Mouse (Mus musculus): ENCODE measurements at regions not wholly inside any gene's neighbourhood (a gene's known extent, or its start where the extent isn't known, plus 50 kb on each side); places are given as distances from the start of the nearest gene placed in this dataset.

DNA sequence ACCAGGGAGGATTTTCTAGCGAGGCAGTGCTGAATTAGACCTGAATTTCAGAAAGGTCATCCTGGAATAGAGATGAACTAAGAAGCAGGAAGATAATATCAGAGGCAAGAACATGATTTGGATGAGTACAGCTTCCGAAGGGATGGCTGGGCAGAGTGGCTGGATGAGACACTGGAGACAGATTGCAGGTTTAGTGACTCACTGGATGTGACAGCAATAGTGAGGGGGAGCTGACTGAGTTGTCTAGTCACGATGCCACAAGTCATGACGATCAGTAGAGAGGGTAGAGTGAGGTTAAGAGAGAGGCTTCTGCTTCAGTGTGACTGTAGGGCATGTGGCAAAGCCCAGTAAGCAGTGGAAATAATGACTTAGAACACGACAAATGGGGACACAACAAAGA is 181.3 kb upstream of the Npy start:
- no peak for DNase-seq

DNA sequence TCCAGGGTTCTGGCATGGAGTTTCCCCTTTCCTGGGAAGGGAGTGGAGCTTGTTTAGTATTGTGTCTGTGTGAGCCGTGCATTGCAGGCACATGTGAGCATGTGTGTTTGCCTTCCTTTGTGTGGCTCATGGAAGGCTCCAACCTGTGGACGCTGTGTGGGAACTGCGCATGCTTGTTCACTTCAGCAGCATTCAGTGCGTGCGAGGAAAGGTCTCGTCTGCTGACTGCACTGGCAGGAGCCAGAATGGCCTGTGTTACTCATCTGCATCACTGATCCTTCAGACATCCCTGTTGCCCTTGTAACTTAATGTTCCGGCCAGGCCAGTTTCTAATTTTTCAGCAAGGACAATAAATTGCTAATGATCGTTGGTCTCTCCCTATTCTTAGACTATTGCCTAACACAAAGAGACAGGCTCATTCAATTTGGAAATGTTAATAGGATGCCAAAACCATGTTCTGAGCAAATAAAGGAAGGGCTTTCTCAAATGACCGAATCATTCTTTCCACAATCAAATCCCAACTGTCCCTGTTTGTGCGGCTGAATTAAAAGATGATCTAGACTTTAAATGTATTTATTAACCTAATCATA is 167.9 kb upstream of the Npy start:
- no peak for DNase-seq

GRCm38 (mm10) chr6:49655241-49655640 is 167.3 kb upstream of the Npy start:
- DNase-seq: no peak

DNA sequence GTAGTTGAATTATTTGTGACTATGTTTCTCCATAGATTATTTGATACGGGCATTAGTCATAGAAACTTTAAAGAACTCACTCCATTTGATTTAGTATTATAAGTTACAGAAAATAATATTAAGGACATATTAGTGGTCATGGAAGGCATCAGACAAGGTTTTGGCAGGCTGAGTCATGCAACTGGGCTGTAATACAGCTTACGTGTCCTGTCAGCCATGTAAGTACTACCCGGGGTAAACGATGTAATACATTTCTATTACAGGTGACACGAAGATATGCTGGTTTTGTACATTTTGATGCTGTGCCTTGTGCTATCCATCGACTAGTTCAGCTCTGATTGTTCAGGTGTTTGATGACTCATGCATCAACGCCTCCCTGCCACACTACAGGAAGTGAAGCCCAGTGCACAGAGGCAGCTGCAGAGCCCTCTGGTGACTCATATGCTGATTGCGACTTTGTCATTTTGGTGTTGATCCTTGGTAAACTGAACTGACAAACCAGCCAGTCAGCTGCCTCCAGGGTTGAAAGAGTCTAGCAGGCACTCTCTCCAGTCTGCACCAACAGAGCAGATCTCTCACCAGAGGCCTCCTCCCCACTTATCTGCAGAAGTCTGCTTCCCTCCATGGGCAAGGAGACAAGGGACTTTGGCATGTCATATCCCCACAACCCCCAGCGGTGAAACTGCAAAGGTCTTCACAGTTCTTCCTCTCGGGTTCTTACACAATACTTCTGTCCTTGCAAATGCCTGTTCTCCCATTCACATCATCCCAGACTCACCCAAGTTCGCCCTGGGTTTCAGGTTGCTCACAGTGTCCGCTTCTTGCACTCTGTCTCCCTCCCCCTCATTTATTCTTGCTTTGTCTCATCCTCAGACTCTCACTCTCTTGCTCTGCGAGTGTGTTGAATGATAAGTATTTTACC is 165.9 kb upstream of the Npy start:
- no peak for DNase-seq

- no peak for DNase-seq
Observed at GRCm38 (mm10) chr6:49657988-49658387, 164.5 kb upstream of the Npy start.

DNA sequence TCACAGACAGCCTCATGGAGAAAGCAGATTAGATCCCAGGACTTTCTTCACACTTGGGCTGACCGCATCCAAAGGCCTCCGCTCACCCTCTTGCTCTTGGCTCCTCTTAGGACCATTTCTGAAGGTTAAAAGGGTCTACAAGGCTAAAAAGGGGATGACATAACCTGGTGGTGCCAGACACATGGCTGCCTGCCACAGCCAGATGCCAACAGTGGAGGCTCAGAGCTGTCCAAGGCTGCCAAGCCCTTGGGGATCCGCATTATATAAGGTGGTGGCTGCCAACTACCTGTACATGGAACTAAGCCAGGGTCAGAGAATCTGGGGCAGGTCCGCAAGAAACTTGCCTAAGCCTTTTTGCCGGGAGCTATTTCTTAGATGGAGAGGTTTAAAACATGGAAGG is 151.5 kb upstream of the Npy start:
- no peak for DNase-seq

DNA sequence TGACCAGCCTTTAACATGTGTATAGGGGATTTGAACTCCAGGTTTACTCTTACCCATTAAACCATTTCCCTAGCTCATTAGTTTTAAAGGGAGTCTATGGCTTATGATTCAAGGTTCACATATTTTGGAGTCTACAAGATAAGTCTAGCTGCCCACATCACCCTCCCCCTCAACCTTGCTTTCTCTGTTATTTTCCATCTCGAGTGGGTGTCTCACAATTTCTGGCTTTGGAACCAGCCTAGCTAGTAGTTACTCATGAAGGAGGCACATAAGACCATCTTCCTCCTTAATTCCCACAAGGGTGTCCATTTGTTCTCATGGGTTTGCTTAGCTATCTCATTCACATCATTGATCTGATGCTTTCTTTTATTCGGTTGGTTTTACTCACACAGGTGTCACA is 150.6 kb upstream of the Npy start:
- DNase-seq: no peak

DNA sequence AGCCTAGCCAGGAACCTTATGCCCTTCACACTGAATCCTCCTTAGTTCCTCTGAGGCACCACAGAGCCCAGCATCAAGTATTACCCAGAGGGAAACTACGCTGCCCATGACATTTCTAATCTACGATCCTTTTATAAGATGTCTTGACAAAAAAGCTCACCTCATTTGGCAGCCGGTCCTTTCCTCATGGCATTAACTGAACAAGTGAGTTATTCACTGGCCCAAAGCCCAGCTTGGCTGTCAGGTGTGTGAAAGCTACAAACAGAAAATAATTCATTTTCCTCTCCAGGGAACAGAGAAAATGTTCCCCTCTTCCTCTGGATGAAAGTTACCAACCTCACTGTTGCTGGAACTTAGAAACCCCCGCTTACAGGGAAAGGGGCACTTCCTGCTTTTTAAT is 135.7 kb upstream of the Npy start:
- no peak for DNase-seq

DNA sequence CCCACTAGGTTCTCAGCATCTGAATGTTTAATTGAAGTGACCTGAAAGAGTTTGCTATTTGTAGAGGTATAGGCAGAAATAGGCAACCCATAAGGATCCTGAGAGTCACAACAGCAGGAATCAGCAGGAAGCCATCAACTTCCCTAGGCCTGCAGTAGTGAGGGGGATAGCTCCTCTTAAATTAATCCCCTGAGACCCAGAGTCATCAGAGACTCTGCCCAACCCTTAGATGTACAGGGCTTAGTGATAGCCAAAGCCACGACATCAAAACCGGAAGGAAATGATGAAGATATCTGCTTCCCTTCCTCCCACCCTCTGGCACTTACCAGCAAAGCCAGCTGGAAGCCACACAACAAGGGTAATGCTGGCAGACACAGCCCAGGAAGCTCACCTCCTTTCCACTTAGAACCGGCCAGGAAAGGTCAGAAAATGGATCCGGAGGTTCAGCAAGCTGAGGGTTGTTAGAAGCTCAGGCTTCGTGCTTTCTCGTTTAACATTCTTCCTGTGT is 130.4 kb upstream of the Npy start:
- DNase-seq: no peak

- DNase-seq: no peak
Observed at GRCm38 (mm10) chr6:49694851-49695250, 127.7 kb upstream of the Npy start.

DNA sequence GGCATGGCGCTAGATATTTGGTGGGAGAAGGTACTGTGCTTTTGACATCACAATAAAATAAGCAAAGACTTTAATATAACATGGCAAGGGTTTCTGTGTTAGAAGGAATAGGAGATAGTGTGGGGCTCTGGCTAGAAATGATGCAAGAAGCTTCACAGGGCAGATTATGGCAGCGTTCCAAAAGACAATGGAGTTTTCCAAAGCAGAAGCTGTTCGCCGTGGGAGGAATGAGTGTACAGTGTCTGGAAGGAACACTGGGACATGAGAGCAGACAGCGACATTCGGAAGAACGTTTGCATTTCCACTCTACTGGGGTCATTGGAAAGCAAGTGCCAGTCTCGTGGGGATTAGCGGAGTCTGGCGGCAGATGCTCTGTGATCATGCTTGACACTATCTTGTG is 125.5 kb upstream of the Npy start:
- DNase-seq: no peak

DNA sequence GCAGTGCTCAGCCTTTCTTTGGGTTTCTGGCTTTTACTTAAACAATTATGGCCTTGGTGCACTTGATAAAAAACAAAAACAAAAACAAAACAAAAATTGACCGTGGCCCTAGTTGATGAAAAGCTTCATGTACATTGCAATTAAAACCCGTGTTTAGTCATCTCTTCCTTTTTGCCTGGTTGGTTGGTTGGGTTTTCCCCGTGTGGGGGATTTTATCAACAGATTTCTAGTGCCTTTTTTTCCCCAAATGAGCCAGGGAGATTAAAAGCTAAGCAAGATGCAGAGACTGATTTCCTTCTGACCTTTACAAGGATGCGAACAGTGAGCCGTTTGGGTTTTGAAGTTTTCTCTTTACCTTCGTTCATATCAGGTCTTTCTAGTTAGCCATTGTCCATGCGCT is 121.1 kb upstream of the Npy start:
- no peak for DNase-seq

DNA sequence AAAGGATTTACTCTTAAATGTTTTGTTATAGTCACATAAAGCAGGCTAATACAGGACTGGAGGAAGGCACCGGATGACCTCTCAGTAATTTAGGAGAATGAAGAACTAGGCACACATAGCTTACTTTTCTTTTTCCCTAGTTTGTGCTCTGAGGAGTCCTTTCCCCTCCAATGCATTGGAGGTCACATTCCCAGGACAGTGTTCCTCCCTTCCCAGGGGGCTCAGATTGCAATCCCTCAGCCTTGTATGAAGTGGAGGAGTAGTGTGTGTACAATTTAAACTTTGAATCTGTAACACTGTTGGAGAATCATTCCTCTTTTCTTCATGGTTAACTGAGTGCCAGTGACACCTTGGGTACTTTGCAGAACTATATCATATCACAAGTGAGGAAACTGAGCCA is 109.5 kb upstream of the Npy start:
- no peak for DNase-seq

- no peak for DNase-seq
Observed at GRCm38 (mm10) chr6:49716520-49716919, 106.0 kb upstream of the Npy start.

- no peak for DNase-seq
Observed at GRCm38 (mm10) chr6:49716945-49717344, 105.6 kb upstream of the Npy start.

GRCm38 (mm10) chr6:49733191-49733590 is 89.3 kb upstream of the Npy start:
- DNase-seq: no peak

DNA sequence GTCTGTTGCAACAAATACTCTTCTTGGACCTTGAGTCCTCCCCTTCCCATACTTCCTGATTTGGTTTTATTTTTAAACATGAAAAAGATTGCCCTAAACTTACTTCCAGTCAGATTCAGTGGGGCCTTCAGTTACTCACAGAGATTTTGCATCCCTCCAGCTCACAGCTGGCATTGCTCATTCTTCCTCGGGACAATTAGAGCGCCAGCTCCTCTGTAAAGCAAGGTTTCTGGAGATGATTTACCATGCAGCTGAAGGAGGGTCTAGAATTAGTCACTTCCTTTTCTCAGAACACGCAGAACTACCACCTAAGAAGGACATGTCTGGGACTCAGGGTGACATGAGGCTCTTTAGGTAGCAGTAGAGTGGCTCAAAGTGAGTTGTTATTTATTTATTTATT is 79.4 kb upstream of the Npy start:
- no peak for DNase-seq

GRCm38 (mm10) chr6:49745301-49745700 is 77.2 kb upstream of the Npy start:
- DNase-seq: no peak

DNA sequence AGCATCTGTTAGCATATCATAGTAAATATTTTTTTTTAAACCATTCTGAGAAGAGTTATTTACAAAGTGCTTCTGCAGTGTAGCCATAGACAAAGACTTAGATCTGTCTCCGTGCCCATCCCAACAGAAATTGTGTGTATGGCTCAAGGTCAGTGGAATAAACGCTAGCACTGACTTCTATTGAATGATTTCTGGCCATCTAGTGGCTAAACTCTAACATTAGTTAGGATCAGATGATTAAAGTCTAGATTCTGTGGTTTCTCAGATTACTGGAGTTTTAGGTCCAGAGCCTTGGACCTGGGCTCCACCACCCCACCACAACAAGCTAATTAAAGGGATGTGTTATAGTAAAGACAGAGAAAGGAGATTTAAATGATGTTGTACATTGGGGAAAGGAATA is 72.0 kb upstream of the Npy start:
- DNase-seq: no peak

DNA sequence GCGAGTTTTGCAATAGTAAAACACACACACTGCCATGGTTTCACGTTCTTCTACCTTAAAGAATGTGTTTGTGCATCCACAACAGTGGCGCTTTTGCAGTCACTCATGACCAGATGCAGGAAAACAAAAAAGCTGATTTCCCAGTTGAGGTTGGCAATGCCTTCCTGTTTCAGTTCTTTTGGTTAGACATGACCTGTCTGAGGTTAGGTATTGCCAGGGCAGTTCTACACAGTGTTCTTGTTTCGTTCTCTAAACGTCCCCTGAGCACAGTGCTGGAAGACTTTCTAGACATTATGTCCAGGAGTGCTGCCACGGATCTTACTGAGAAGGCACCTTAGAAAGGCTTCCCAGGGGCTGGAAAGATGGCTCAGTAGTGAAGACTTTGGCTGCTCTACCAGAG is 62.9 kb upstream of the Npy start:
- DNase-seq: no peak

- no peak for DNase-seq
Observed at GRCm38 (mm10) chr6:49764746-49765145, 57.8 kb upstream of the Npy start.

GRCm38 (mm10) chr6:49769904-49770720 is 52.4 kb upstream of the Npy start:
- DNase-seq: no peak

Data from lung, postnatal 14 days (tissue).